Mouse (Mus musculus): ENCODE results near the gene Tfr2.

Gene Tfr2

DNA sequence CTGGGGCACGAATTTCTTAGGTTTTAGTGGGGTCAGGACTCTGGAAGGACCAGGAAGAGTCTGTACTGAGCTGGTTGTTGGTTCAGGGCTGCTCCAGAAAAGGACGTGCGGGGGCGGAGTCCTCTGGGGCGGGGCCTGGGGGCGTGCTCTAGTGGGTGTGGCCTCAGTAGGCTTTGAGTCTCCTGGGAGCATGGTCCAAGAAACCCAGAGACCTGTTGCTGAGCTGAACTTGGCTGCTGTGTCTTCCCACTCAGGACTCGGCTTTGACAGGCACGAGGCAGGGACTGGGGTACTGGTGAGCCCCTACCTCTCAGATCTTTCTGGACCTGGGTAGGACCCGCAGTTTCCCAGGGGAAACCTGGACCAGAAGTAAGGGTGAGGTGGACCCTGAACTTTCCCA, at the start of gene Tfr2:
TSS of gene Tfr2 (plus strand) at position 176 of the 400 bp plus-strand sequence.
- DNase-seq: peak; percentile 95

- DNase-seq: no peak
These were observed 47.8 kb upstream of the Tfr2 start for GRCm38 (mm10) chr5:137521861-137522260.

- no peak for DNase-seq
These were observed 46.9 kb upstream of the Tfr2 start for GRCm38 (mm10) chr5:137522711-137523110.

- no peak for DNase-seq
These were observed 46.0 kb upstream of the Tfr2 start for GRCm38 (mm10) chr5:137523396-137524250.

GRCm38 (mm10) chr5:137524251-137524515, 45.5 kb upstream of the Tfr2 start:
- no peak for DNase-seq

DNA sequence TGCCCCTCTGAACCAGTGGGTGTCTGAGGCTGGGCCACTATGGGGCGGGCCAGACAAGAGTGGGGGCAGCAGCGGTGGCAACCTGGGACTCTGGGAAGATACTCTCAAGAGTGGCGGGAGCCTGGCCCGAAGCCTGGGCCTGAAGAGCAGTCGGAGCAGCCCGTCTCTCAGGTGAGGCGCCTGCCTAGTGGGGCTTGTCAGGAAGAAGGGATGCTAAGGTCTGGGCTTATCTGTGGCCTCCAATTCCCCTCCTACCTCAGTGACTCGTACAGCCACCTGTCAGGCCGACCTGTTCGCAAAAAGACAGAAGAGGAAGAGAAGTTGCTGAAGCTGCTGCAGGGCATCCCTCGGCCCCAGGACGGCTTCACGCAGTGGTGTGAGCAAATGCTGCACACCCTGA, 45.0 kb upstream of the Tfr2 start:
- no peak for DNase-seq

- no peak for DNase-seq
These were observed 44.1 kb upstream of the Tfr2 start for GRCm38 (mm10) chr5:137525511-137525910.

- peak; percentile 74 for DNase-seq
These were observed 43.3 kb upstream of the Tfr2 start for GRCm38 (mm10) chr5:137526192-137526936.

- DNase-seq: no peak
These were observed 42.2 kb upstream of the Tfr2 start for GRCm38 (mm10) chr5:137527413-137527812.

GRCm38 (mm10) chr5:137528247-137528968, 41.2 kb upstream of the Tfr2 start:
- no peak for DNase-seq

- DNase-seq: no peak
These were observed 40.2 kb upstream of the Tfr2 start for GRCm38 (mm10) chr5:137529221-137529995.

DNA sequence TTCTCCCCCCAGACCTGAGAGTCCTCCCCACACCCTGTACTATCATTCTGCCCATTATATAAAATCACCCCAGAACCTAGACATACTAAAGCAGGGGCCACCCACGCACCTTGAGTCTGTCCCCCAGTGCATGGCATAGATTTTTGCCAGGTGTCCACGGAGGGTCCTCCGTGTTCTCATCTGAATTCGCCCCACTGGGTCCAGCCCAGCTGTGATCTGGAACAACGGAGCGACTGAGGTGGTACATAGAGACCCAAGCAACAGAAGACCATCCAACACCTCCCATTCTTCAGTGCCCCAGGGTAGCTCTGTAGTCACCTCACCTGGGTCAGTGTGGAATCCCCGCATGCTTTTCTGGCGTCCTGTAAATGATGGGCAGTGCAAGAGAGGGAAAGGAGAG, 39.6 kb upstream of the Tfr2 start:
- DNase-seq: no peak

DNA sequence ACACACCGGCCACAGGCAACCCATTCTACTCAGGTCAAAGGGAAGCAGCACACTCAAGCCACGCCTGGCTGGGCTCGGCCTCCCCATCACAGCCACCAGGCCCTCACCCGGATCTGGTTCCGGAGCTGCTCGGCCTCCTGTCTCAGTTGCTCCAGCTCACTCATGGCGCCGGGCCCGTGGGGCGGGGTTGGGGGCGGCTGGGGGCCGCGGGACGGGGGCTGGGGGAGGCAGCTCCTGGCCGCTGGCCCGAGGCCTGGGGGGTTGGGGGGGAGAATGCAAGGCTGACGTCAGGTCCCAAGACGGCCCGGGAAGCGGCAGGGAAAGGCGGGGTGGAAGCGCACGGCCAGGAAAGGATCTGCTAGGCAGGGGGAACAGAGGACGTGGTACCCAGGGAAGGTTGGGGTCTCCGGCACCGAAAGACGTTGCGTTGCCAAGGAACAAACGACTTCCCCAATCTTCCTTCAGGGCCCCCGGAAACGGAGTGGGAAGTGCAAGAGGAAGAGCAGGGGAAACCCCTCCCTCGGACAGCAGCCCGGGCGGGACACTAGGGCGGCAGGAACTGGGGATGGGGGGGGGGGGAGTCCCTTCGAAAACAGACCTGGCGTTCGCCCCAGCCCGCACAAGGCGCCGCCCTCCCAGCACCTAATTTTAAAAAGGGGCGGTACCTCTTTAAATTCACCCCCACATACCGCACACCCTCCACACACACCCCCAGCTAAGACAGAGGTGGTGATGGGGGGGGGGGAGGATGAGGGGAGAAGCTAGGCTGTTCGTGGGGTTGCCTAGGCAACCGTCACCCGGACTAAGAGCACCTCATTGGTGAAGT, 38.8 kb upstream of the Tfr2 start:
- DNase-seq: peak; percentile 72

DNA sequence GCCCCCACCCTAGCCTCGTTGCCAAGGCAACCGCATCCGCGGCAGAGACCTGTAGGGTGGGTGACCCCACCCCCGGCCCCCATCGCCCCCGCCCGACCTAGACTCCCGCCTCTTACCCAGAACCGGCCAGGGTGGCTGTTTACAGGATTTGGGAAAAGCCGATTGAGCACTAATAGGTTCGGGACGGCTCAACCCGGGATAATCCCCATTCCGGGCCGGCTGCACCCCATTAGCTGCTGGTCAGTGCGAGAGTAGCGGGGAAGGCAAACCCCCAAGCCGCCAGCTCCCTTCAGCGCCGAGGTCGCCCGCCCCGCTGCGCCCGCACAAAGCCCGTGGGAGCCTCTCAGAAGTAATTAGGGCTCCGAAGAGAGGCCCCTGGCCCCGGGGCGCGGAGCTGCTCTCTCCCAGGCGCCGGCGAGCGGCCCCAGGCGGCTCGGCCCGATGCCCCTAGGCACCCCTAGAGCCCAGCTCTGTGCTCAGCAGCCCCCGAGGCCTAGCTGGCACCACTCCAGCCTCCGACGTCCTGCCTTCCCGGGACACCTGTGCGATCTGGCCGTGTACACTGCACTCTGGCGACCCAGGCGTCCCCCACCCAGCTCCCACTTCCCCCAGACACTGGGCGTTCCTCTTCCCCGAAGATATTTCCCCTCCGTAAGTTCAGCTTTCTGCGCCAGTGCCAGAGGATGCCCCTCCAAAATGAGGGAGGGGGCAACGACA, 38.1 kb upstream of the Tfr2 start:
- DNase-seq: peak; percentile 57

DNA sequence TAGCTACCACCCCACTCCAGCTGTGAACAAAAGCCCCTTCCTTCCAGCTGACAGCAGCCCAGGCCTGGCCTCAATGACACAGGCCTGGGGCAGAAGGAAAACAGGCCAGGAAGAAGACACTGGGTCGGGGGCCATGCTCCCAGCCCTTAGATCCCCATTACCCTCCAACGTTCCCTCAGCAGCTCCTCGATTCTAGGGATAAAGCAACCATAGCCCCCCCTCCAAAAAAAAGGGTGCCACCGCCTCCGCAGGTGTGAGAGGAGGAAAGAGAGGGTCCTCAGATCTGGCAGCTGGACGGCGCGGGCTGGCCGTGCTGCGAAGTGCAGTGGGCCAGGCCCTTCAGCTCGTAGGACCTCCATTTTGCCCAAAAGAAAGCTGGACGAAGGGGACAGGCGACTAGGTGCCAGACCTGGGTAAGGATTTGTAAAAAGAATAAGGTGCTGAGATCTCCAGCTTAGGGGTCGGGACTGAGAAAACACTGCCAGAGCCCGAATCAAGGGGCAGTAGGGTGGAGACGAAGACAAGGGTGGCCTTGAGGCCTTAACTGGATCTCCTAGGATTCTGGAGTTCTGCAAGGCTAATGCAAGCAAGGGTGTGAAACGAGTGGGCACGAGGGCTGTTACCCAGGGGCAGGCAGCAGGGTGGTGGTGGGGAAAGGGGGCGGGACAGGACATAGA, 37.4 kb upstream of the Tfr2 start:
- peak; percentile 44 for DNase-seq

DNA sequence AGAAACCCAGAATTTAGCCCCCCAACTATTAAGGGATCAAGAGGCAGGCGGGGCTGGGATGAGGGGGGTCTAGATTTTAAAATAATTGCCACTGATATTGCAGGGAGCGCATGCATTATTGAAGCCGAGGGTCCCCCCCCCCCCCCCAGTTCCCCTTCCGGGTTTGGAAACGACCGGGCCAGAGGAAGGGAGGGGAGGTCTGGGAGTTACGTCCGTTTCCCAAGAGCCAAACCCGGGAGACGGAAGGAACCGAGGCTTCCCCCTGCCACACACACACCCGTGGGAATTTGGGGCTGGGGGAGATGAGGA, 36.9 kb upstream of the Tfr2 start:
- no peak for DNase-seq

- peak; percentile 100 for DNase-seq
These were observed 36.4 kb upstream of the Tfr2 start, which contains the start of the genes Epo and Gnb2 for GRCm38 (mm10) chr5:137533117-137533827. Gene Epo (minus strand): TSS chr5:137533242. Gene Gnb2 (minus strand): TSS chr5:137533510.

DNA sequence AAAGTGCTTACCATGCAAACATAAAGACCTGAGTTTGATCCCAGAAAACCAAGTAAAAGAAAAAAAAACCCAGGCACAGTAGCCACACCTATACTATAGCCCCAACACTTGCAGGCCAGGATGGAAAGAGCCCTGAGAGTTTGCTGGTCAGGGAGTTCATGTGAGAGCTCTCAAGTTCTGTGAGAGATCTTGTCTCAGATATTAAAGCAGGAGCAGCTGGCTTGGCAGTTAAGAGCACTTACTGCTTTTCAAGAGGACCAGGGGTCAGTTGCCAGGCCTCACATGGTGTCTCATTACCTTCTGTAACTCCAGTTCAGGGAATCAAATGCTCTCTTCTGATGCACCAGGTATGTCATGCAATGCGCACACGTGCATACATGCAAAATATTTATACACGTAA, 34.9 kb upstream of the Tfr2 start:
- no peak for DNase-seq

DNA sequence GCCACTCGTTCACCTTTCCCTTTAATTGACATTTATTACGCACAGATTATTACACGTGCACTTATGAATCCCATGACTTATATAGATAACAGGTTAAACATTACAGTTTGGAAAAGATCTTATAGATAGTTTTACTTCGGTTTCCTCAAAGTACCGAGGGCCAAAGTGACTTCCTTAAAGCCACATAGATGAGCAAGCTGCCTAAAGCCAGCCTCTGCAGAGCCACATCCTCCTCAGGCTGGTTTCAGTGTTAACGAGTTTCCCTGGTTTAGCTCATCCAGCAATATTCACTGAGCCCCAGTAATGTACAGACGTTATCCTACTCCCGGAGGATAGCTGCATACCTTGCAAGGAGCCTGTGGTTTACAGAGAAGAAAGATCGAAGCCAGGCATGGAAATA, 34.3 kb upstream of the Tfr2 start:
- no peak for DNase-seq

DNA sequence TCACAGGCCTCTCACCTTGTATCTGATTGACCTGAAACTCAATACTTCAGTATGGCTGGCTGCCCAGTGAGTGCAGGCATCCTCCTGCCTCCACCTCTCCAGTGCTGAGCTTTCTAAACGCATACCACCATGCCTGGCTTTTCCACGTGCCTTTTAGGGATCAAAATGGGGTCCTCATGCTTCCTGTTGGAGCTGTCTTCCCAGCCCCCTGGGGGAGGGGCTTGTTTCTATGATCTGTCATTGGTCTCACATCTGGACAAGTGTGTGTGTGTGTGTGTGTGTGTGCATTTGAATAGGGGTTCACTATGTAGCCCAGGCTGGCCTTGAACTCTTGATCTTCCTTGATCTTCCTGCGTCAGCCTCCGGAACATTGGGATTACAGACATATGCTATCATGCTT, 32.2 kb upstream of the Tfr2 start:
- no peak for DNase-seq

Measured in liver (tissue).